ENCODE assay signal across 8 mouse cellular contexts in the genomic region with DNA sequence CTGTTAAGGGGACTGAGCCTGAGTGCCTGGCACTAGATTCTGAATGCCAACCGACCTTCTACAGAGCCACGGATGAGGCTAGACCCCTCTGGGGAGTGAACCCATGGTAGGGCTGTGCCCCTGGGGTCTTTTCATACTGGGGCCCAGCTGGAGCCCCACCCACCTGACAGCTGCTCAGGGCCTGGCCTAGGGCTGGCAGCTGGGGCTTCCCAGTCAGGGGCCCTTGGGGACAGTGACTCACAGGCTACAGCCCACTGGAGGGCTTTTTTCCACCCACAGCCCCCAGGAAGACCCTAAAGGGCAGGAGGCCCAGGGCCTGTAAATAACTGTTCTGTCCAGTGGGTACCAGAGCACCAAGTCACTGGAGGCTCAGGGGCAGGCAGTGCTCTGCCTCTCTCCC.
DNase-seq lines count a peak whose midpoint lies in the region; ATAC-seq and TF ChIP-seq lines count a peak whose summit lies in the region.

No protein-coding gene starts in this region.

- H3K4me2 ChIP-seq in embryonic facial prominence, embryonic 12.5 days (replicated peaks), result no peak overlapping the region
- H3K4me2 ChIP-seq in neural tube, embryonic 12.5 days (replicated peaks), result peak overlapping the region; percentile 12

- 50% methylated on average over 2 of the region's 2 CpGs for WGBS in embryonic facial prominence, embryonic 12.5 days
- WGBS in neural tube, embryonic 12.5 days, result 29% methylated on average over 2 of the region's 2 CpGs

- no peak for ATAC-seq in embryonic facial prominence, embryonic 12.5 days (ENCODE audit: insufficient number of reproducible peaks, insufficient read depth, low FRiP score, low TSS enrichment)
- peak; percentile 59 for ATAC-seq in neural tube, embryonic 12.5 days (ENCODE audit: low FRiP score, low read depth)

- TF ChIP-seq CTCF in layer of hippocampus, adult 2 months (conservative IDR thresholded peaks at IDR 0.05), result no peak

- no peaks in the 10 kb centered on the region for H3K36me3 ChIP-seq in embryonic facial prominence, embryonic 12.5 days
- H3K36me3 ChIP-seq in neural tube, embryonic 12.5 days, result no peaks in the 10 kb centered on the region

- H3K27ac ChIP-seq in layer of hippocampus, adult 2 months, result peak overlapping the region; percentile 56
- H3K27ac ChIP-seq in embryonic facial prominence, embryonic 12.5 days, result peak overlapping the region; percentile 48; the same call in 1 of the 2 replicates
- peak overlapping the region; percentile 27; the same call in 1 of the 2 replicates for H3K27ac ChIP-seq in neural tube, embryonic 12.5 days

- H3K4me1 ChIP-seq in embryonic facial prominence, embryonic 12.5 days, result peaks cover 9% of the 10 kb centered on the region
- H3K4me1 ChIP-seq in neural tube, embryonic 12.5 days, result peaks cover 41% of the 10 kb centered on the region

- intact Hi-C loops in heart, postnatal 36 days (cut with DNase I), result no loop called here

- DNase-seq in layer of hippocampus, adult 2 months (ENCODE audit: low spot score in 2 of 2), result no peak
- no peak for DNase-seq in layer of hippocampus, postnatal 25 days (ENCODE audit: extremely low spot score in 1 of 2, low spot score in 1 of 2)
- DNase-seq in heart, postnatal 36 days, result peak; percentile 27 to 53
- no peak for DNase-seq in right cerebral cortex, postnatal 25 days
- DNase-seq in frontal cortex, postnatal 36 days (ENCODE audit: low spot score in 2 of 2), result no peak
- DNase-seq in frontal cortex, postnatal 14 days (ENCODE audit: low spot score in 2 of 2), result no peak

- no peak overlapping the region for H3K4me3 ChIP-seq in layer of hippocampus, adult 2 months
- no peak overlapping the region for H3K4me3 ChIP-seq in embryonic facial prominence, embryonic 12.5 days
- H3K4me3 ChIP-seq in neural tube, embryonic 12.5 days, result no peak overlapping the region

- H3K9ac ChIP-seq in embryonic facial prominence, embryonic 12.5 days, result no peak overlapping the region
- no peak overlapping the region for H3K9ac ChIP-seq in neural tube, embryonic 12.5 days

- no peaks in the 10 kb centered on the region for H3K9me3 ChIP-seq in embryonic facial prominence, embryonic 12.5 days
- H3K9me3 ChIP-seq in neural tube, embryonic 12.5 days, result no peaks in the 10 kb centered on the region

- no peaks in the 10 kb centered on the region for H3K27me3 ChIP-seq in embryonic facial prominence, embryonic 12.5 days
- H3K27me3 ChIP-seq in neural tube, embryonic 12.5 days (replicated peaks), result no peaks in the 10 kb centered on the region

Comparison
In these comparisons a context has a peak if more than half of its experiments do, and no peak if none do; other contexts are left out.
1. DNase-seq: peak in heart, postnatal 36 days (2 of 2); none in layer of hippocampus, adult 2 months (0 of 2), layer of hippocampus, postnatal 25 days (0 of 2), right cerebral cortex, postnatal 25 days (single experiment), frontal cortex, postnatal 36 days (0 of 2) and frontal cortex, postnatal 14 days (0 of 2).
2. Peak in every context shown above with its lines, with median percentiles within 50 percentile points of each other: H3K27ac ChIP-seq.